Mouse (Mus musculus): ENCODE measurements around the gene Cfap73.

DNA sequence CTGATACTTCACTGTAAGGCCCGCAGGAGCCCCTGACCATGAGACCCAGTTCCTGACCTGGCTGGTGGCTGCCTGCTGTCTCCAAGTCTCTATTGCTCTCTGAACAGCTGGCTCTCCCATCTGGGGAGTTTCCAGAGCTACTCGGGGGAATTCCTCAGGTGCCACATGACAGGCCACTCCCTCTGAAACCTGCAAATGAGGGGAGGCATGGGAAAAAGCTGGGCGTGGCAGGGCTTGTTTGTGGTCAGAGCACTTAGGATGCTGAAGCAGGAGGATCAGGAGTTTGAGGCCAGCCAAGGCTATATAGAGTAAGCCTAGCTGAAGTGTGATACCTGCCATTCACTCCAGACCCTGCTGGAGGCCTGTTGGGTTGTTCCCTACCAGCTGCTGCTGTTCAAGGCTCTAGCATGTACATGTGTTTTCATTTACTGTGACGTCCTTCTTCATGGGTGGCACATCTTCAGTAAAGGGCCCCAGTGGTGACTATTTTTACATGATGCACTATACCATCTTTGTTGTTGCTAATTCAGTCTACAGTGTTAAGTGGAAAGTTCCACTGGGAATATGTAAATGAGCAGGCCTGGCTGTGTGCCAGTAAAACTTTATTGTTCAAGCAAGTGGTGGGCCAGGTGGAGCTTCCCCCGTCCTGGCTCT is 11.7 kb downstream of the Cfap73 start:
- TF ChIP-seq CTCF (IDR thresholded peaks at IDR 0.05; ENCODE audit: borderline replicate concordance, extremely low read depth, insufficient read depth, insufficient read length) (no peak), POLR2A (IDR thresholded peaks at IDR 0.05; ENCODE audit: borderline replicate concordance, extremely low read depth, insufficient read depth, insufficient read length, poor library complexity, severe bottlenecking) (no peak)

Measured in brain, embryonic 14.5 days (tissue).